Mouse (Mus musculus) stomach, postnatal 0 days (tissue): ENCODE data around the gene Dlg1.

ENCODE experiments used
- CTCF ChIP-seq: IDR thresholded peaks from 2 replicates; pipeline ENCODE4 v1.5.1; 2016; ENCODE audit warnings: antibody characterized with exemption, low read depth, mild to moderate bottlenecking, moderate library complexity
- EP300 ChIP-seq: optimal IDR thresholded peaks from 2 replicates; pipeline ENCODE3; 2016; ENCODE audit warnings: antibody characterized with exemption

- TF ChIP-seq EP300: no peak
- TF ChIP-seq CTCF: no peak
These were observed 74.5 kb downstream of the Dlg1 start for GRCm38 (mm10) chr16:31737761-31738160.
